ENCODE assay signal across 16 mouse cellular contexts in the genomic region with DNA sequence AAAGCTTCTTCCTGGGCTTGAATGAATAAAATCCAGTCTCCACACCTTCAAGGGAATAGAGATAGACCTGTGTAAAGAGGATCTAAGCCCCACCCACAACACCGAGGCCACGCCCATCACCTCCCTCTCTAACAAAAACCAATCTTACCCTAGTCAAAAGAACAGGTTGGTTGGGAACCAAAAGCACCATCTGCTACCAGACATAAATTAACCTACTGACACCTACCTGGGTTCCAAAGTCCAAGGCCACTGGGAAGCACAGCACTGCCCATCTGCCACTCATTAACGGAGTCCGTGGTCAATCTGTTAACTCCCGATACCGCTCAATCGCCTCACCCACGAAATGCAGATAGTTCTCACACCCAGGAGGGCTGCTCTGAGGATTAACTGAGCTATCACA. TPM values are rescaled to one million over a fixed set of nuclear protein-coding genes. Genes with fewer than 3 reads are reported as not detected.
A peak's percentile ranks its signal among the peaks of the same experiment; 100 is the strongest.
DNase-seq lines count a peak whose midpoint lies in the region; ATAC-seq and TF ChIP-seq lines count a peak whose summit lies in the region.
"Had no signal": no experiment of that assay in that cellular context is flagged by ENCODE, and none has a peak within 500 bp of the region (broad histone marks: within the 10 kb centered on the region; RNA-seq: fewer than 3 reads in every experiment).

No protein-coding gene starts in this region.

- H3K27me3 ChIP-seq in liver, embryonic 13.5 days = no peaks in the 10 kb centered on the region

- H3K4me2 ChIP-seq in liver, embryonic 13.5 days = peak overlapping the region; percentile 15; the same call in 1 of the 2 replicates

- TF ChIP-seq CTCF in brain, embryonic 14.5 days (IDR thresholded peaks at IDR 0.05; ENCODE audit: borderline replicate concordance, extremely low read depth, insufficient read depth, insufficient read length) = no peak

- 0 out of 2 replicates have a peak, but pooled peaks cover 4% of the 10 kb centered on the region for H3K4me1 ChIP-seq in liver, embryonic 13.5 days (replicated peaks)

- WGBS in liver, embryonic 13.5 days (ENCODE audit: insufficient replicate concordance) = 42% methylated on average over 8 of the region's 8 CpGs

- TF ChIP-seq POLR2A in brain, embryonic 14.5 days (IDR thresholded peaks at IDR 0.05; ENCODE audit: borderline replicate concordance, extremely low read depth, insufficient read depth, insufficient read length, poor library complexity, severe bottlenecking) = no peak

- H3K9me3 ChIP-seq in liver, embryonic 13.5 days (replicated peaks) = no peaks in the 10 kb centered on the region

- no peak overlapping the region for H3K4me3 ChIP-seq in liver, embryonic 13.5 days (replicated peaks)

- peak; percentile 13 for DNase-seq in brain, embryonic 14.5 days (ENCODE audit: low read depth)
- peak; percentile 85 for DNase-seq in cerebellum, adult 9-11 months
- DNase-seq in kidney, adult 9 months = peak; percentile 94
- DNase-seq in liver, embryonic 13.5 days = no peak
- DNase-seq in left cerebral cortex, postnatal 36 days (ENCODE audit: low spot score in 2 of 2) = no peak
- no peak for DNase-seq in T-cell, adult 2 months (ENCODE audit: low spot score)
- no peak for DNase-seq in adrenal gland, postnatal 4 days (ENCODE audit: low spot score in 2 of 2)
- DNase-seq in thymus, postnatal 4 days = no peak
- DNase-seq: adrenal gland, adult 8-10 months; forebrain, postnatal 0 days; heart, postnatal 10 days; lung, postnatal 4 days; midbrain, embryonic 14.5 days had no signal

- 0 out of 2 replicates have a peak, but pooled peaks have one; percentile 18 for ATAC-seq in liver, embryonic 13.5 days (ENCODE audit: low read depth)
- ATAC-seq: CD4-positive, CD25-positive, alpha-beta regulatory T cell, adult 4 months; forebrain, postnatal 0 days had no signal

- no peak overlapping the region for H3K9ac ChIP-seq in liver, embryonic 13.5 days
- H3K9ac ChIP-seq: forebrain, postnatal 0 days had no signal

- intact Hi-C loops in left cerebral cortex, postnatal 36 days (cut with DNase I) = no loop called here

- H3K36me3 ChIP-seq in liver, embryonic 13.5 days = no peaks in the 10 kb centered on the region

- H3K27ac ChIP-seq in liver, embryonic 13.5 days = no peak overlapping the region

RNA-seq across cellular contexts. Expression of a gene that starts 23.4 kb away (rescaled TPM):
- polyA plus RNA-seq in brain, embryonic 14.5 days (2012; rRNA removed) = 0.34 TPM in 2 replicates
- polyA plus RNA-seq in liver, embryonic 13.5 days (2015; fragmentation: Nextera tagmentation; extraction: Ambion mirVana) = not detected in 2 replicates
- 10 to 100 TPM in 1 of 2 experiments, 1 to 10 TPM in 1; 6.9 to 10.8 TPM for total RNA-seq in left cerebral cortex, postnatal 36 days (2021)
- total RNA-seq in adrenal gland, postnatal 4 days (2021) = under 1 TPM in 1 of 2 experiments, not detected in 1; 0.50 TPM
- total RNA-seq: adrenal gland, adult 8-10 months; forebrain, postnatal 0 days; granulocyte monocyte progenitor cell, adult 5-6 weeks; heart, postnatal 10 days had no signal
- polyA plus RNA-seq: CD4-positive, CD25-positive, alpha-beta regulatory T cell, adult 4 months; midbrain, embryonic 14.5 days; neural tube, embryonic 11.5 days had no signal

RNA-seq across cellular contexts. Expression of a gene that starts 37.9 kb away (rescaled TPM):
- polyA plus RNA-seq in brain, embryonic 14.5 days (2012; rRNA removed) = 66.8 and 67.9 TPM in 2 replicates
- 83.9 and 94.8 TPM in 2 replicates for polyA plus RNA-seq in liver, embryonic 13.5 days (2015; fragmentation: Nextera tagmentation; extraction: Ambion mirVana)
- total RNA-seq in left cerebral cortex, postnatal 36 days (2021) = 10 to 100 TPM; 68.7 to 78.9 TPM
- 100 to 1,000 TPM; 136 to 138 TPM for total RNA-seq in adrenal gland, postnatal 4 days (2021)

RNA-seq across cellular contexts. Expression of a gene that starts 38.1 kb away (rescaled TPM):
- 6.4 and 6.6 TPM in 2 replicates for polyA plus RNA-seq in brain, embryonic 14.5 days (2012; rRNA removed)
- polyA plus RNA-seq in liver, embryonic 13.5 days (2015; fragmentation: Nextera tagmentation; extraction: Ambion mirVana) = 14.0 and 14.3 TPM in 2 replicates
- total RNA-seq in left cerebral cortex, postnatal 36 days (2021) = 1 to 10 TPM; 4.8 to 5.3 TPM
- 10 to 100 TPM; 16.5 to 17.1 TPM for total RNA-seq in adrenal gland, postnatal 4 days (2021)

Comparison
In these comparisons a context has a peak if more than half of its experiments do, and no peak if none do; other contexts are left out.
1. DNase-seq: peak in brain, embryonic 14.5 days (single experiment), cerebellum, adult 9-11 months (single experiment) and kidney, adult 9 months (single experiment); none in liver, embryonic 13.5 days (single experiment), left cerebral cortex, postnatal 36 days (0 of 2), T-cell, adult 2 months (single experiment), adrenal gland, postnatal 4 days (0 of 2) and thymus, postnatal 4 days (single experiment).
2. RNA of a gene that starts 23.4 kb away (total RNA-seq): 6.9 to 10.8 TPM in left cerebral cortex, postnatal 36 days; 0.50 TPM in adrenal gland, postnatal 4 days; every median in the first group is over 4 times any median in the second.